Mouse (Mus musculus): Measurements from ENCODE around the gene Rps6kb2. TPM values are rescaled to one million over a fixed set of nuclear protein-coding genes. Genes with fewer than 3 reads are reported as not detected.

Rps6kb2 gene
- total and polyA plus RNA-seq, 2 experiments from 2014 or later, result 35.2 to 62.0 TPM

- H3K9me3 ChIP-seq (replicated peaks; ENCODE audit: control insufficient read depth, low read length), result no peaks in the 10 kb centered on the region
- H3K4me1 ChIP-seq (ENCODE audit: control insufficient read depth, insufficient read depth), result peaks cover 21% of the 10 kb centered on the region
- no peaks in the 10 kb centered on the region for H3K27me3 ChIP-seq (ENCODE audit: control insufficient read depth, insufficient read depth, low read length)
- peak overlapping the region; percentile 97 for H3K4me3 ChIP-seq (ENCODE audit: low read depth, low read length)
- H3K4me2 ChIP-seq (ENCODE audit: low read depth, low read length), result peak overlapping the region; percentile 88
- DNase-seq (ENCODE audit: low spot score) (no peak), ATAC-seq (ENCODE audit: insufficient read depth, low read depth) (no peak)
- peak overlapping the region; percentile 96 for H3K9ac ChIP-seq (replicated peaks; ENCODE audit: low read depth, low read length)
- peaks cover 37% of the 10 kb centered on the region for H3K36me3 ChIP-seq (replicated peaks; ENCODE audit: control insufficient read depth, insufficient read depth, low read length)
- peak overlapping the region; percentile 89 for H3K27ac ChIP-seq (ENCODE audit: low read depth)
- WGBS, result 77% methylated on average over 11 of the region's 11 CpGs
- no peak for TF ChIP-seq CTCF (IDR thresholded peaks at IDR 0.05; ENCODE audit: low read depth)
- no peak for TF ChIP-seq EP300 (IDR thresholded peaks at IDR 0.05; ENCODE audit: low read depth)
Measured at GRCm38 (mm10) chr19:4149283-4149682, 13.9 kb downstream of the Rps6kb2 start.

- Histone ChIP-seq H3K27ac (ENCODE audit: low read depth) (peak overlapping the region; percentile 89), H3K4me2 (ENCODE audit: low read depth, low read length) (peak overlapping the region; percentile 88), H3K27me3 (ENCODE audit: control insufficient read depth, insufficient read depth, low read length) (no peaks in the 10 kb centered on the region), H3K9ac (replicated peaks; ENCODE audit: low read depth, low read length) (peak overlapping the region; percentile 96), H3K4me1 (ENCODE audit: control insufficient read depth, insufficient read depth) (peaks cover 21% of the 10 kb centered on the region), H3K4me3 (ENCODE audit: low read depth, low read length) (peak overlapping the region; percentile 97), H3K36me3 (replicated peaks; ENCODE audit: control insufficient read depth, insufficient read depth, low read length) (peaks cover 32% of the 10 kb centered on the region), H3K9me3 (replicated peaks; ENCODE audit: control insufficient read depth, low read length) (no peaks in the 10 kb centered on the region)
- WGBS, result 3% methylated on average over 7 of the region's 8 CpGs
- peak; percentile 13; the same call in 1 of the 2 replicates for ATAC-seq (ENCODE audit: insufficient read depth, low read depth)
- TF ChIP-seq CTCF (IDR thresholded peaks at IDR 0.05; ENCODE audit: low read depth) (no peak), EP300 (IDR thresholded peaks at IDR 0.05; ENCODE audit: low read depth) (no peak)
- no peak for DNase-seq (ENCODE audit: low spot score)
Measured at GRCm38 (mm10) chr19:4148819-4149218, 14.3 kb downstream of the Rps6kb2 start.

- peak; percentile 80 for TF ChIP-seq EP300 (IDR thresholded peaks at IDR 0.05; ENCODE audit: low read depth)
- TF ChIP-seq CTCF (IDR thresholded peaks at IDR 0.05; ENCODE audit: low read depth), result no peak
- H3K4me3 ChIP-seq (ENCODE audit: low read depth, low read length), result peak within 1 kb of the TSS; percentile 97
- H3K4me2 ChIP-seq (ENCODE audit: low read depth, low read length), result peak within 1 kb of the TSS; percentile 88
- H3K36me3 ChIP-seq (replicated peaks; ENCODE audit: control insufficient read depth, insufficient read depth, low read length), result peaks cover 28% of the 10 kb centered on the region
- H3K4me1 ChIP-seq (ENCODE audit: control insufficient read depth, insufficient read depth), result peaks cover 21% of the 10 kb centered on the region
- H3K9ac ChIP-seq (replicated peaks; ENCODE audit: low read depth, low read length), result peak within 1 kb of the TSS; percentile 96
- no peaks in the 10 kb centered on the region for H3K27me3 ChIP-seq (ENCODE audit: control insufficient read depth, insufficient read depth, low read length)
- H3K9me3 ChIP-seq (replicated peaks; ENCODE audit: control insufficient read depth, low read length), result no peaks in the 10 kb centered on the region
- WGBS, result 0% methylated on average over 30 of the region's 33 CpGs
- DNase-seq (ENCODE audit: low spot score) (peak; percentile 93), ATAC-seq (ENCODE audit: insufficient read depth, low read depth) (peak; percentile 94)
- peak within 1 kb of the TSS; percentile 89 for H3K27ac ChIP-seq (ENCODE audit: low read depth)
Measured at GRCm38 (mm10) chr19:4148491-4148806, 14.7 kb downstream of the Rps6kb2 start, which contains the start of gene Coro1b. TSS of gene Coro1b (plus strand) at chr19:4148619.

GRCm38 (mm10) chr19:4147782-4148490 lies 15.2 kb downstream of the Rps6kb2 start:
- TF ChIP-seq EP300 (IDR thresholded peaks at IDR 0.05; ENCODE audit: low read depth) (no peak), CTCF (IDR thresholded peaks at IDR 0.05; ENCODE audit: low read depth) (no peak)
- H3K4me2 ChIP-seq (ENCODE audit: low read depth, low read length), result peak overlapping the region; percentile 88
- H3K4me1 ChIP-seq (ENCODE audit: control insufficient read depth, insufficient read depth), result peaks cover 20% of the 10 kb centered on the region
- no peak for DNase-seq (ENCODE audit: low spot score)
- WGBS, result 42% methylated on average over 9 of the region's 9 CpGs
- peak overlapping the region; percentile 96; the same call in 1 of the 2 replicates for H3K9ac ChIP-seq (replicated peaks; ENCODE audit: low read depth, low read length)
- peak overlapping the region; percentile 89 for H3K27ac ChIP-seq (ENCODE audit: low read depth)
- peak overlapping the region; percentile 97 for H3K4me3 ChIP-seq (ENCODE audit: low read depth, low read length)
- H3K9me3 ChIP-seq (replicated peaks; ENCODE audit: control insufficient read depth, low read length), result no peaks in the 10 kb centered on the region
- ATAC-seq (ENCODE audit: insufficient read depth, low read depth), result no peak
- H3K36me3 ChIP-seq (replicated peaks; ENCODE audit: control insufficient read depth, insufficient read depth, low read length), result peaks cover 25% of the 10 kb centered on the region
- H3K27me3 ChIP-seq (ENCODE audit: control insufficient read depth, insufficient read depth, low read length), result no peaks in the 10 kb centered on the region

- 53% methylated on average over 3 of the region's 3 CpGs for WGBS
Measured at GRCm38 (mm10) chr19:4147022-4147405, 16.1 kb downstream of the Rps6kb2 start.

More at GRCm38 (mm10) chr19:4147022-4147405, 16.1 kb downstream of the Rps6kb2 start:
- H3K9ac ChIP-seq (replicated peaks; ENCODE audit: low read depth, low read length), result no peak overlapping the region
- no peak overlapping the region for H3K27ac ChIP-seq (ENCODE audit: low read depth)
- H3K4me3 ChIP-seq (ENCODE audit: low read depth, low read length), result no peak overlapping the region
- peaks cover 15% of the 10 kb centered on the region for H3K36me3 ChIP-seq (replicated peaks; ENCODE audit: control insufficient read depth, insufficient read depth, low read length)
- no peaks in the 10 kb centered on the region for H3K9me3 ChIP-seq (replicated peaks; ENCODE audit: control insufficient read depth, low read length)
- TF ChIP-seq EP300 (IDR thresholded peaks at IDR 0.05; ENCODE audit: low read depth), result no peak
- ATAC-seq (ENCODE audit: insufficient read depth, low read depth) (no peak), DNase-seq (ENCODE audit: low spot score) (no peak)
- H3K27me3 ChIP-seq (ENCODE audit: control insufficient read depth, insufficient read depth, low read length), result no peaks in the 10 kb centered on the region
- no peak overlapping the region for H3K4me2 ChIP-seq (ENCODE audit: low read depth, low read length)
- H3K4me1 ChIP-seq (ENCODE audit: control insufficient read depth, insufficient read depth), result peaks cover 15% of the 10 kb centered on the region
